Mouse (Mus musculus): ENCODE measurements around the gene Soat2.

GRCm38 (mm10) chr15:102141120-102141519 lies 9.2 kb upstream of the Soat2 start:
- TF ChIP-seq POLR2A (IDR thresholded peaks at IDR 0.05; ENCODE audit: extremely low read depth, insufficient read depth, low read length), result no peak
- TF ChIP-seq CTCF (IDR thresholded peaks at IDR 0.05; ENCODE audit: low read depth, low read length), result no peak
